Mouse (Mus musculus): ENCODE measurements at regions not wholly inside any gene's neighbourhood (a gene's known extent, or its start where the extent isn't known, plus 50 kb on each side); places are given as distances from the start of the nearest gene placed in this dataset.

DNA sequence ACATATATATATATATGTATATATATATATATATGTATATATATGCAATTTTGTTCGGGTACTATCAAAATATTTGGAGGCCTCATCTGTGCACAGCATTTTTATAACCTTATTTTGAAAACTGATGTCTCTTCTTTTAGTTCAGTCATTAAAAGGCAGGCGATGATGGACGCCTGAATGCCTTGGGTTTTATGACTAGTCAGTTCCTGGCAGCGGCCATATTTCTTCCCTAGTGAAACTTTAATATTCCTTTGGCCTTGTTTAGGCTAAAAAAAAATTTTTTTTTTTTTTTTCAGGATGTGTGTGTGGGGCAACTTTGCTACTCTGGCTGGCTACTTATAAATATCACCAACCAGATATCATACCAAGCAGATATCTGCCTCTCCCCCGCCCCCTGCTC lies 78.0 kb upstream of the Arid5b start:
- TF ChIP-seq CTCF (IDR thresholded peaks at IDR 0.05; ENCODE audit: low read depth), result no peak
- TF ChIP-seq EP300 (optimal IDR thresholded peaks at IDR 0.05), result no peak
